17 mouse cellular contexts compared by ENCODE assay signal in the genomic region with DNA sequence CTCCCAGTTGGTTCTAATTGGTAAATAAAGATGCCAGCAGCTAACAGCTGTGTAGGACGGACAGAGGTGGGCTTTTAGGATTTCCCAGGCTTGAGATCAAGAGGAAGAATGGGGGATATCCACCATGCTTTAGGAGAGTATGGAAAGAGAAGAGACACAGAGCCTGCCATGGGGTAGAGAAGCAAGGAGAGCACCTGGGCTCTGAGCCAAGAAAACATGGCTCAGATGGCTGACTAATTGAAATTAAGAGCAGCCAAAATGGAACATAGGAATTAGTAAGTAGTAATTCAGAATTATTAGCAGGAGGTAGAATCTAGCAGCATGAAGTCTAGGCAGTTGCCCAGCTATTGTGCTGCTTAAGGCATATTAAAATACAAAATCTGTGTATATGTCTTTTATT. TPM values are rescaled to one million over a fixed set of nuclear protein-coding genes. Genes with fewer than 3 reads are reported as not detected.
A peak's percentile ranks its signal among the peaks of the same experiment; 100 is the strongest.
DNase-seq lines count a peak whose midpoint lies in the region; ATAC-seq and TF ChIP-seq lines count a peak whose summit lies in the region.
"Had no signal": no experiment of that assay in that cellular context is flagged by ENCODE, and none has a peak within 500 bp of the region (broad histone marks: within the 10 kb centered on the region; RNA-seq: fewer than 3 reads in every experiment).

No protein-coding gene starts in this region.

- peak; percentile 1 to 11 for DNase-seq in layer of hippocampus, adult 18-20 months (ENCODE audit: low spot score in 2 of 2)
- no peak for DNase-seq in layer of hippocampus, postnatal 10 days (ENCODE audit: low spot score in 2 of 2)
- DNase-seq in brain, embryonic 14.5 days (ENCODE audit: low read depth) = peak; percentile 62
- DNase-seq in cerebellum, adult 8-10 months = peak; percentile 6
- DNase-seq in embryo, embryonic 10 days (ENCODE audit: low spot score) = no peak
- DNase-seq: adrenal gland, adult 8-10 months; gastrocnemius, postnatal 25 days; liver, embryonic 13.5 days; right cerebral cortex, postnatal 25 days had no signal

- WGBS in hindbrain, embryonic 16.5 days = 62% methylated on average over 1 of the region's 1 CpGs
- 72% methylated on average over 1 of the region's 1 CpGs for WGBS in hindbrain, embryonic 12.5 days

- no peak overlapping the region for H3K4me2 ChIP-seq in hindbrain, embryonic 16.5 days (ENCODE audit: low read length)
- H3K4me2 ChIP-seq in hindbrain, embryonic 12.5 days (replicated peaks) = no peak overlapping the region
- H3K4me2 ChIP-seq: hindbrain, embryonic 15.5 days; kidney, embryonic 15.5 days; liver, embryonic 13.5 days; lung, embryonic 15.5 days; midbrain, embryonic 12.5 days had no signal

- H3K9ac ChIP-seq in hindbrain, embryonic 16.5 days (ENCODE audit: low read depth, low read length) = no peak overlapping the region
- H3K9ac ChIP-seq in hindbrain, embryonic 12.5 days = no peak overlapping the region
- H3K9ac ChIP-seq: hindbrain, embryonic 15.5 days; kidney, embryonic 15.5 days; liver, embryonic 13.5 days; lung, embryonic 15.5 days; midbrain, embryonic 12.5 days had no signal

- no peaks in the 10 kb centered on the region for H3K4me1 ChIP-seq in hindbrain, embryonic 16.5 days (ENCODE audit: control insufficient read depth, insufficient read depth, low read depth, low read length)
- H3K4me1 ChIP-seq in hindbrain, embryonic 12.5 days = no peaks in the 10 kb centered on the region
- H3K4me1 ChIP-seq: hindbrain, embryonic 15.5 days; kidney, embryonic 15.5 days; liver, embryonic 13.5 days; lung, embryonic 15.5 days; midbrain, embryonic 12.5 days had no signal

- no peak for TF ChIP-seq CTCF in brain, embryonic 14.5 days (IDR thresholded peaks at IDR 0.05; ENCODE audit: borderline replicate concordance, extremely low read depth, insufficient read depth, insufficient read length)

- no peaks in the 10 kb centered on the region for H3K27me3 ChIP-seq in hindbrain, embryonic 16.5 days (replicated peaks; ENCODE audit: control insufficient read depth, insufficient read depth, low read length)
- no peaks in the 10 kb centered on the region for H3K27me3 ChIP-seq in hindbrain, embryonic 12.5 days
- H3K27me3 ChIP-seq: hindbrain, embryonic 15.5 days; kidney, embryonic 15.5 days; liver, embryonic 13.5 days; lung, embryonic 15.5 days; midbrain, embryonic 12.5 days had no signal

- no peak for TF ChIP-seq POLR2A in brain, embryonic 14.5 days (IDR thresholded peaks at IDR 0.05; ENCODE audit: borderline replicate concordance, extremely low read depth, insufficient read depth, insufficient read length, poor library complexity, severe bottlenecking)

- no peak overlapping the region for H3K27ac ChIP-seq in hindbrain, embryonic 16.5 days (ENCODE audit: low read depth, low read length)
- no peak overlapping the region for H3K27ac ChIP-seq in hindbrain, embryonic 12.5 days
- H3K27ac ChIP-seq: hindbrain, embryonic 15.5 days; kidney, embryonic 15.5 days; liver, embryonic 13.5 days; lung, embryonic 15.5 days; macrophage; midbrain, embryonic 12.5 days had no signal

- no peaks in the 10 kb centered on the region for H3K9me3 ChIP-seq in hindbrain, embryonic 16.5 days (ENCODE audit: control insufficient read depth, low read length)
- no peaks in the 10 kb centered on the region for H3K9me3 ChIP-seq in hindbrain, embryonic 12.5 days (replicated peaks)
- H3K9me3 ChIP-seq: hindbrain, embryonic 15.5 days; kidney, embryonic 15.5 days; liver, embryonic 13.5 days; lung, embryonic 15.5 days; midbrain, embryonic 12.5 days had no signal

- H3K36me3 ChIP-seq in hindbrain, embryonic 16.5 days (ENCODE audit: control insufficient read depth, insufficient read depth, low read length) = no peaks in the 10 kb centered on the region
- H3K36me3 ChIP-seq in hindbrain, embryonic 12.5 days = no peaks in the 10 kb centered on the region
- H3K36me3 ChIP-seq: hindbrain, embryonic 15.5 days; kidney, embryonic 15.5 days; liver, embryonic 13.5 days; lung, embryonic 15.5 days; midbrain, embryonic 12.5 days had no signal

- peak; percentile 58; the same call in 1 of the 2 replicates for ATAC-seq in hindbrain, embryonic 16.5 days
- ATAC-seq in hindbrain, embryonic 12.5 days (ENCODE audit: low FRiP score) = no peak
- ATAC-seq in granulocyte monocyte progenitor cell, adult 5-6 weeks (replicated peaks; ENCODE audit: poor library complexity, severe bottlenecking) = no peak

- H3K4me3 ChIP-seq in hindbrain, embryonic 16.5 days (ENCODE audit: low read length) = no peak overlapping the region
- H3K4me3 ChIP-seq in hindbrain, embryonic 12.5 days = no peak overlapping the region
- H3K4me3 ChIP-seq: hindbrain, embryonic 15.5 days; kidney, embryonic 15.5 days; liver, embryonic 13.5 days; lung, embryonic 15.5 days; midbrain, embryonic 12.5 days had no signal

RNA-seq across cellular contexts. Expression of gene Mfap3l, which starts 55.4 kb away (rescaled TPM):
- polyA plus RNA-seq in hindbrain, embryonic 16.5 days (2015; fragmentation: Nextera tagmentation; extraction: Ambion mirVana) = 5.3 and 5.8 TPM in 2 replicates
- polyA plus RNA-seq in hindbrain, embryonic 12.5 days (2016; fragmentation: Nextera tagmentation; extraction: Ambion mirVana) = 2.1 and 2.6 TPM in 2 replicates
- total RNA-seq in layer of hippocampus, adult 18-20 months (2021) = 10 to 100 TPM; 46.6 to 50.4 TPM
- total RNA-seq in layer of hippocampus, postnatal 10 days (2021) = 10 to 100 TPM; 42.6 to 43.6 TPM
- polyA plus RNA-seq in brain, embryonic 14.5 days (2012; rRNA removed) = 2.1 and 4.0 TPM in 2 replicates
- total RNA-seq in granulocyte monocyte progenitor cell, adult 5-6 weeks (2014; fragmentation: Nextera tagmentation) = 2.9 and 3.1 TPM in 2 replicates
- 3.1 and 4.9 TPM in 2 replicates for total RNA-seq in granulocyte monocyte progenitor cell, adult 5-6 weeks (2017)

Comparison
In these comparisons a context has a peak if more than half of its experiments do, and no peak if none do; other contexts are left out.
1. DNase-seq: peak in layer of hippocampus, adult 18-20 months (2 of 2), brain, embryonic 14.5 days (single experiment) and cerebellum, adult 8-10 months (single experiment); none in layer of hippocampus, postnatal 10 days (0 of 2) and embryo, embryonic 10 days (single experiment).
2. RNA of gene Mfap3l, which starts 55.4 kb away (total RNA-seq): 46.6 to 50.4 TPM in layer of hippocampus, adult 18-20 months and 42.6 to 43.6 TPM in layer of hippocampus, postnatal 10 days; 2.9 to 4.9 TPM in granulocyte monocyte progenitor cell, adult 5-6 weeks; every median in the first group is over 4 times any median in the second.